Mouse (Mus musculus): ENCODE data around the gene Cfap73.

DNA sequence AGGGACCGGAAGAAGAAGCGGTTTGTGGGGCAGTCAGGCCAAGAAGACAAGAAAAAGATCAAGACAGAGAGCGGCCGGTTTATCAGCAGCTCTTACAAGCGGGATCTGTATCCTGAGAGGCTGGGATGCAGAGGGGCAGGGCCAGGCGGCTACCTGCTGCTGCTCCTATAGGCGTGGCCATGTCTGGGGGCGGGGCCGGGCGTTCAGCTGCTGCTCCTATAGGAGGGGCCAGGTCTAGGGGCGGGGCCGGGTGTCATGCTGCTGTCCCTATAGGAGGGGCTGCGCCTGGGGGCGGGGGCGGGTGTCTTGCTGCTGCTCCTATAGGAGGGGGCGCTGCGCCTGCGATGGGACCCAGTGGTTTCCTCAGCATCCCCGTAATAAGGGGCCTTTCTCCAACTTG is 7.6 kb downstream of the Cfap73 start:
- TF ChIP-seq CTCF (IDR thresholded peaks at IDR 0.05; ENCODE audit: low read depth), result no peak
- no peak for TF ChIP-seq EP300 (IDR thresholded peaks at IDR 0.05; ENCODE audit: low read depth)
